9 mouse cellular contexts compared by ENCODE assay signal in the genomic region with DNA sequence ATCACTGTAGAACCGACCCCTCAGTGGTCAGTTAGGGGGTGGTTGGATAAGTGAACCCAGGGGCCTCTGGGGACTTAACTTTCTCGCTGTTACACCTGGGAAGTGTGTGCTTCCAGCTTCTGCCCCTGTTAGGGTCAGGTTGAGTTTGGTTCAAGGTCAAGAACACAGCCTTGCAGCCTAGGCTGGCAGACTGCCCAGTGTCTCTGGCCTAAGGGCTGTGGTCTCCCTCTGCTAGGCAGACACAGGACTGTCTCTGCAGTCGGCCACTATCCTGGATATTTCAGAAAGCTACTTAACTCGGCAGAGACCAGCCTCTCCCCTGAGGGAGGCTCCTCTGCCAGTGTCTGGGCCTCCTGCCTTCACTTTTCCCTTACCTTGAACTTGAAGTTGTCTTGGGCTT. TPM values are rescaled to one million over a fixed set of nuclear protein-coding genes. Genes with fewer than 3 reads are reported as not detected.
DNase-seq lines count a peak whose midpoint lies in the region; ATAC-seq lines count a peak whose summit lies in the region.
"Had no signal": no experiment of that assay in that cellular context is flagged by ENCODE, and none has a peak within 500 bp of the region (broad histone marks: within the 10 kb centered on the region; RNA-seq: fewer than 3 reads in every experiment).

No protein-coding gene starts in this region.

- peak overlapping the region; percentile 69 for H3K4me3 ChIP-seq in forebrain, embryonic 15.5 days
- H3K4me3 ChIP-seq in liver, embryonic 12.5 days: peak overlapping the region; percentile 92

- peak overlapping the region; percentile 89 for H3K4me2 ChIP-seq in forebrain, embryonic 15.5 days (replicated peaks)
- H3K4me2 ChIP-seq in liver, embryonic 12.5 days: peak overlapping the region; percentile 80

- WGBS in forebrain, embryonic 15.5 days: 29% methylated on average over 4 of the region's 4 CpGs
- WGBS in liver, embryonic 12.5 days (ENCODE audit: insufficient replicate concordance): 43% methylated on average over 4 of the region's 4 CpGs

- H3K27me3 ChIP-seq in forebrain, embryonic 15.5 days: peaks cover 7% of the 10 kb centered on the region
- H3K27me3 ChIP-seq in liver, embryonic 12.5 days (replicated peaks): no peaks in the 10 kb centered on the region

- H3K27ac ChIP-seq in forebrain, embryonic 15.5 days (replicated peaks): peak overlapping the region; percentile 8; the same call in 1 of the 2 replicates
- peak overlapping the region; percentile 99 for H3K27ac ChIP-seq in liver, embryonic 12.5 days

- no peaks in the 10 kb centered on the region for H3K9me3 ChIP-seq in forebrain, embryonic 15.5 days
- H3K9me3 ChIP-seq in liver, embryonic 12.5 days (replicated peaks): no peaks in the 10 kb centered on the region

- peak overlapping the region; percentile 78; the same call in 1 of the 2 replicates for H3K9ac ChIP-seq in forebrain, embryonic 15.5 days (replicated peaks)
- peak overlapping the region; percentile 94 for H3K9ac ChIP-seq in liver, embryonic 12.5 days

- H3K4me1 ChIP-seq in forebrain, embryonic 15.5 days: peaks cover 60% of the 10 kb centered on the region
- peaks cover 74% of the 10 kb centered on the region for H3K4me1 ChIP-seq in liver, embryonic 12.5 days

- ATAC-seq in forebrain, embryonic 15.5 days (replicated peaks): no peak
- ATAC-seq in liver, embryonic 12.5 days: no peak

- peaks cover 16% of the 10 kb centered on the region for H3K36me3 ChIP-seq in forebrain, embryonic 15.5 days
- H3K36me3 ChIP-seq in liver, embryonic 12.5 days: peaks cover 58% of the 10 kb centered on the region

- DNase-seq in cerebellum, adult 11-12 months: peak; percentile 54
- no peak for DNase-seq in cerebellum, adult 11 months
- peak; percentile 80 for DNase-seq in 416B (ENCODE audit: low read depth)
- DNase-seq in right cerebral cortex, postnatal 25 days: no peak
- DNase-seq in ovary, postnatal 14 days (ENCODE audit: low spot score): no peak
- DNase-seq in yolk sac, embryonic 10.5 days (ENCODE audit: low spot score): no peak

RNA-seq across cellular contexts. Expression of gene Rcc2, which starts 3.8 kb away (rescaled TPM):
- polyA plus RNA-seq in forebrain, embryonic 15.5 days (2015; fragmentation: Nextera tagmentation; extraction: Ambion mirVana): 36.1 and 51.2 TPM in 2 replicates
- 100 and 102 TPM in 2 replicates for polyA plus RNA-seq in liver, embryonic 12.5 days (2016; fragmentation: Nextera tagmentation; extraction: Ambion mirVana)

RNA-seq across cellular contexts. Expression of gene Padi6, which starts 38.3 kb away (rescaled TPM):
- 0.06 and 0.10 TPM in 2 replicates for polyA plus RNA-seq in forebrain, embryonic 15.5 days (2015; fragmentation: Nextera tagmentation; extraction: Ambion mirVana)
- polyA plus RNA-seq in liver, embryonic 12.5 days (2016; fragmentation: Nextera tagmentation; extraction: Ambion mirVana): not detected in 2 replicates
- polyA plus RNA-seq: large intestine, adult 2 months had no signal

RNA-seq across cellular contexts. Expression of gene Arhgef10l, which starts 38.4 kb away (rescaled TPM):
- polyA plus RNA-seq in forebrain, embryonic 15.5 days (2015; fragmentation: Nextera tagmentation; extraction: Ambion mirVana): 24.5 and 26.9 TPM in 2 replicates
- 3.5 and 3.7 TPM in 2 replicates for polyA plus RNA-seq in liver, embryonic 12.5 days (2016; fragmentation: Nextera tagmentation; extraction: Ambion mirVana)

Comparison
In these comparisons a context has a peak if more than half of its experiments do, and no peak if none do; other contexts are left out.
1. DNase-seq: peak in cerebellum, adult 11-12 months (single experiment) and 416B (single experiment); none in cerebellum, adult 11 months (single experiment), right cerebral cortex, postnatal 25 days (single experiment), ovary, postnatal 14 days (single experiment) and yolk sac, embryonic 10.5 days (single experiment).